Mouse (Mus musculus): ENCODE measurements around the gene Btbd9. TPM values are rescaled to one million over a fixed set of nuclear protein-coding genes. Genes with fewer than 3 reads are reported as not detected.

Gene Btbd9
- polyA plus RNA-seq, 1 experiment from 2014 or later, result 164 TPM

- H3K4me1 ChIP-seq (ENCODE audit: control insufficient read depth, insufficient read depth, low read length), result peaks cover 36% of the 10 kb centered on the region
- no peak overlapping the region for H3K27ac ChIP-seq (ENCODE audit: low read length)
- 68% methylated on average over 10 of the region's 10 CpGs for WGBS
- no peaks in the 10 kb centered on the region for H3K36me3 ChIP-seq (ENCODE audit: control insufficient read depth, insufficient read depth, low read length)
- no peak for ATAC-seq
- H3K27me3 ChIP-seq (ENCODE audit: control insufficient read depth, insufficient read depth, low read depth, low read length), result no peaks in the 10 kb centered on the region
- H3K4me2 ChIP-seq (ENCODE audit: low read length), result no peak overlapping the region
- no peak overlapping the region for H3K9ac ChIP-seq (ENCODE audit: low read depth, low read length)
- no peak overlapping the region for H3K4me3 ChIP-seq (ENCODE audit: low read depth, low read length)
- H3K9me3 ChIP-seq (replicated peaks; ENCODE audit: control insufficient read depth, low read length, poor library complexity, severe bottlenecking), result no peaks in the 10 kb centered on the region
These were observed 331.0 kb downstream of the Btbd9 start for GRCm38 (mm10) chr17:30245308-30245706.

GRCm38 (mm10) chr17:30244651-30245307, 331.5 kb downstream of the Btbd9 start:
- Histone ChIP-seq H3K4me3 (ENCODE audit: low read depth, low read length) (no peak overlapping the region), H3K9ac (ENCODE audit: low read depth, low read length) (no peak overlapping the region), H3K4me1 (ENCODE audit: control insufficient read depth, insufficient read depth, low read length) (peaks cover 32% of the 10 kb centered on the region), H3K36me3 (ENCODE audit: control insufficient read depth, insufficient read depth, low read length) (no peaks in the 10 kb centered on the region), H3K9me3 (replicated peaks; ENCODE audit: control insufficient read depth, low read length, poor library complexity, severe bottlenecking) (no peaks in the 10 kb centered on the region), H3K4me2 (ENCODE audit: low read length) (no peak overlapping the region), H3K27ac (ENCODE audit: low read length) (peak overlapping the region; percentile 5; the same call in 1 of the 2 replicates), H3K27me3 (ENCODE audit: control insufficient read depth, insufficient read depth, low read depth, low read length) (no peaks in the 10 kb centered on the region)
- no peak; the same call in 1 of the 2 replicates for ATAC-seq
- WGBS, result 51% methylated on average over 14 of the region's 14 CpGs

- WGBS, result 89% methylated on average over 7 of the region's 7 CpGs
- no peak overlapping the region for H3K27ac ChIP-seq (ENCODE audit: low read length)
- peaks cover 32% of the 10 kb centered on the region for H3K4me1 ChIP-seq (ENCODE audit: control insufficient read depth, insufficient read depth, low read length)
- no peak overlapping the region for H3K4me2 ChIP-seq (ENCODE audit: low read length)
- H3K27me3 ChIP-seq (ENCODE audit: control insufficient read depth, insufficient read depth, low read depth, low read length), result no peaks in the 10 kb centered on the region
- H3K4me3 ChIP-seq (ENCODE audit: low read depth, low read length), result no peak overlapping the region
- H3K36me3 ChIP-seq (ENCODE audit: control insufficient read depth, insufficient read depth, low read length), result no peaks in the 10 kb centered on the region
- no peak for ATAC-seq
- H3K9ac ChIP-seq (ENCODE audit: low read depth, low read length), result no peak overlapping the region
- no peaks in the 10 kb centered on the region for H3K9me3 ChIP-seq (replicated peaks; ENCODE audit: control insufficient read depth, low read length, poor library complexity, severe bottlenecking)
These were observed 332.7 kb downstream of the Btbd9 start for GRCm38 (mm10) chr17:30243540-30243939.

- Histone ChIP-seq H3K4me1 (ENCODE audit: control insufficient read depth, insufficient read depth, low read length) (peaks cover 32% of the 10 kb centered on the region), H3K36me3 (ENCODE audit: control insufficient read depth, insufficient read depth, low read length) (no peaks in the 10 kb centered on the region), H3K27me3 (ENCODE audit: control insufficient read depth, insufficient read depth, low read depth, low read length) (no peaks in the 10 kb centered on the region), H3K9ac (ENCODE audit: low read depth, low read length) (no peak overlapping the region), H3K4me2 (ENCODE audit: low read length) (no peak overlapping the region), H3K4me3 (ENCODE audit: low read depth, low read length) (no peak overlapping the region), H3K27ac (ENCODE audit: low read length) (no peak overlapping the region), H3K9me3 (replicated peaks; ENCODE audit: control insufficient read depth, low read length, poor library complexity, severe bottlenecking) (no peaks in the 10 kb centered on the region)
- ATAC-seq, result no peak
- WGBS, result 95% methylated on average over 4 of the region's 4 CpGs
These were observed 333.6 kb downstream of the Btbd9 start for GRCm38 (mm10) chr17:30242647-30243046.

DNA sequence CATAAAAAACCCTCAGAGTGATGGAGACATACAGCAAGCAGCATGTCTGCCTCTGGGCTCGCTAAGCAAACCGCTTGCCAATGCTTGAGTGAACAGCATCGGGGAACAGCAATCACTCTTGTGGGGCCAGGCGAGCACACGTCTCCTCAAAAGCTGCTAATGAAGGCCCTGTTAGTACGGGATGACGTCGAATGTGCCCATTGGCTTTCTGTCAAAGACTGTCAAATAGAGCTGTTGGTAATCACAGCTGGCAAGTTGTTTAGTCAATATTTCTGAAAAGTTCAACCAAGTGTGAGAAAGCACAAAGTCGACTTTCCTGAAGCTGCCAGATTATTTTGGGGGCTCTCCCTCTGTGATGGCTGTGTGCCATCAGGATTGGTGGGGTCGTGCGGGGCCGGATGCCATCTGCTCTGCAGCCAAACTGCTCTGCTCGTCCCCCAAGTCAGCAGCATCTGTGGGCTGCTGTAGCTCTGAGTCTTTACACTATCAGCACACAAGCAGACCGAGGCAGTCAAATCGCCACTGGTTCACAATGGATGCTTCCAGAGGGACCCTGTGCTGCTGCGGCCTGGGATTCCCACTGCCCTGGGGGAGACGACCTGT, 334.5 kb downstream of the Btbd9 start:
- H3K36me3 ChIP-seq (ENCODE audit: control insufficient read depth, insufficient read depth, low read length), result no peaks in the 10 kb centered on the region
- H3K27ac ChIP-seq (ENCODE audit: low read length), result no peak overlapping the region
- no peaks in the 10 kb centered on the region for H3K27me3 ChIP-seq (ENCODE audit: control insufficient read depth, insufficient read depth, low read depth, low read length)
- H3K9me3 ChIP-seq (replicated peaks; ENCODE audit: control insufficient read depth, low read length, poor library complexity, severe bottlenecking), result no peaks in the 10 kb centered on the region
- peaks cover 34% of the 10 kb centered on the region for H3K4me1 ChIP-seq (ENCODE audit: control insufficient read depth, insufficient read depth, low read length)
- H3K4me3 ChIP-seq (ENCODE audit: low read depth, low read length), result no peak overlapping the region
- no peak for ATAC-seq
- no peak overlapping the region for H3K9ac ChIP-seq (ENCODE audit: low read depth, low read length)
- no peak overlapping the region for H3K4me2 ChIP-seq (ENCODE audit: low read length)
- WGBS, result 49% methylated on average over 17 of the region's 17 CpGs

DNA sequence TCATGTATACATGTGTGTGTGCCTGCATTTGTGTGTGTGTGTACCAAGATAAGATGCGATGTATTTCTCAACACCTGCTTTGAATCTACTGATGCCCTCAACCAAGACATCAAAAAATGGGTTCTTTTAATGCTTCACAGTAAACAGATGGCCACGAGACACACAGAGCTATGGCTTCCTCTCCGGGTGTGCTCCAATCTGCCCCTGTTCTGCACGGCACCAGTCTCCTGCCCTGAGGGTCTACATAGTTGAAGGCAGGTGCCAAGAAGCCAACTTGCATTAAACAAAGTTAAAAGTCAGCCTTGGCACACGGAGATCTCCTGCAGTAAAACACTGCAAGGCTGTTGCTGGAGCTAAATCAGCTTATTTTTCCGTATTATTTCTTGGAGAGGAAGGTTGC, 335.2 kb downstream of the Btbd9 start:
- Histone ChIP-seq H3K9ac (ENCODE audit: low read depth, low read length) (no peak overlapping the region), H3K27me3 (ENCODE audit: control insufficient read depth, insufficient read depth, low read depth, low read length) (no peaks in the 10 kb centered on the region), H3K4me3 (ENCODE audit: low read depth, low read length) (no peak overlapping the region), H3K36me3 (ENCODE audit: control insufficient read depth, insufficient read depth, low read length) (no peaks in the 10 kb centered on the region), H3K27ac (ENCODE audit: low read length) (no peak overlapping the region), H3K4me2 (ENCODE audit: low read length) (no peak overlapping the region), H3K4me1 (ENCODE audit: control insufficient read depth, insufficient read depth, low read length) (peaks cover 35% of the 10 kb centered on the region), H3K9me3 (replicated peaks; ENCODE audit: control insufficient read depth, low read length, poor library complexity, severe bottlenecking) (no peaks in the 10 kb centered on the region)
- WGBS, result 68% methylated on average over 6 of the region's 6 CpGs
- no peak for ATAC-seq

DNA sequence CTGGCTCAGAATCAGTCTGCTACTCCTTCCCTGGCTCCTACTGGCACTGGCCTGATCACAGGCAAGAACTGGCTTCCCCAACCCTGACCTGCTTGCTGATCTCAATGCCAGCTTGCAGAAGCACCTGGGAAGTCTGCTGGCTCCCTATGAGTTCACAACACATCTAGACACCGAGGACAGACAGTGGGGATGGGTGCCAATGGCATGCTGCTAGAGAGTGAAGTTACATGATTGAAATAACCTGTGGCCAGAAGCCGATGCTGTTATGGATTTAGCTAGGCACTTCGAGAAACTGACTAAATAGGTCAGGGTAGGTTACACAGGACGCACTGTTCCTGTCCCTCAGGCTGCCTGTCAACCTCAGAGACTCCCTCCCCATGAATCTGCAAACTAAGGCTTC, 335.6 kb downstream of the Btbd9 start:
- Histone ChIP-seq H3K9me3 (replicated peaks; ENCODE audit: control insufficient read depth, low read length, poor library complexity, severe bottlenecking) (no peaks in the 10 kb centered on the region), H3K36me3 (ENCODE audit: control insufficient read depth, insufficient read depth, low read length) (no peaks in the 10 kb centered on the region), H3K4me3 (ENCODE audit: low read depth, low read length) (no peak overlapping the region), H3K4me2 (ENCODE audit: low read length) (no peak overlapping the region), H3K27me3 (ENCODE audit: control insufficient read depth, insufficient read depth, low read depth, low read length) (no peaks in the 10 kb centered on the region), H3K27ac (ENCODE audit: low read length) (no peak overlapping the region), H3K4me1 (ENCODE audit: control insufficient read depth, insufficient read depth, low read length) (peaks cover 32% of the 10 kb centered on the region), H3K9ac (ENCODE audit: low read depth, low read length) (no peak overlapping the region)
- 90% methylated on average over 4 of the region's 4 CpGs for WGBS
- ATAC-seq, result no peak

DNA sequence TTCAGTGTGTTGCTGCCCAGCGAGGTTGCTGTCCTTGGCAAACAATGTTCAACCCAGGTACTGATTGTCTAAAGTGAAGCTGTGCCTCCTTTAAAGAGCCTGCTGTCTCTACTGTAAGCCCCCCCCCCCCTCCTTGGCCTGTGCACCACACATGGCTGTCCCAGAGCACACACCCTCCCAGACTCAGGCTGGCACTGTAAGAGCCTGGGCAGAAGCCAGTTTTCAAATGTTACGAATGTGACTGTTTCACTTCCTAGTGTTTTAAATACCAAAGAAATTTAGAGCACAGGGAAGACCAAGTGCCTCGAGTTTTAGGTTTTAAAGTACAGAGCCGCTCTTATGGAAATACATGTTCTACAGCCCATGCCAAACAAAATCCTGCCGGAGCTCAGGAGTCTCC, 336.8 kb downstream of the Btbd9 start:
- WGBS, result 82% methylated on average over 5 of the region's 5 CpGs
- Histone ChIP-seq H3K4me1 (ENCODE audit: control insufficient read depth, insufficient read depth, low read length) (peaks cover 22% of the 10 kb centered on the region), H3K4me2 (ENCODE audit: low read length) (no peak overlapping the region), H3K4me3 (ENCODE audit: low read depth, low read length) (no peak overlapping the region), H3K9ac (ENCODE audit: low read depth, low read length) (no peak overlapping the region), H3K27me3 (ENCODE audit: control insufficient read depth, insufficient read depth, low read depth, low read length) (no peaks in the 10 kb centered on the region), H3K27ac (ENCODE audit: low read length) (no peak overlapping the region), H3K36me3 (ENCODE audit: control insufficient read depth, insufficient read depth, low read length) (no peaks in the 10 kb centered on the region), H3K9me3 (replicated peaks; ENCODE audit: control insufficient read depth, low read length, poor library complexity, severe bottlenecking) (no peaks in the 10 kb centered on the region)
- ATAC-seq, result no peak

GRCm38 (mm10) chr17:30237600-30237999, 338.7 kb downstream of the Btbd9 start:
- no peaks in the 10 kb centered on the region for H3K36me3 ChIP-seq (ENCODE audit: control insufficient read depth, insufficient read depth, low read length)
- H3K4me1 ChIP-seq (ENCODE audit: control insufficient read depth, insufficient read depth, low read length), result peaks cover 25% of the 10 kb centered on the region
- WGBS, result 88% methylated on average over 7 of the region's 7 CpGs
- H3K27me3 ChIP-seq (ENCODE audit: control insufficient read depth, insufficient read depth, low read depth, low read length), result no peaks in the 10 kb centered on the region
- H3K27ac ChIP-seq (ENCODE audit: low read length), result no peak overlapping the region
- no peaks in the 10 kb centered on the region for H3K9me3 ChIP-seq (replicated peaks; ENCODE audit: control insufficient read depth, low read length, poor library complexity, severe bottlenecking)
- no peak overlapping the region for H3K4me3 ChIP-seq (ENCODE audit: low read depth, low read length)
- H3K9ac ChIP-seq (ENCODE audit: low read depth, low read length), result no peak overlapping the region
- no peak overlapping the region for H3K4me2 ChIP-seq (ENCODE audit: low read length)
- ATAC-seq, result no peak
